ENCODE assay signal across 15 mouse cellular contexts in the genomic region with DNA sequence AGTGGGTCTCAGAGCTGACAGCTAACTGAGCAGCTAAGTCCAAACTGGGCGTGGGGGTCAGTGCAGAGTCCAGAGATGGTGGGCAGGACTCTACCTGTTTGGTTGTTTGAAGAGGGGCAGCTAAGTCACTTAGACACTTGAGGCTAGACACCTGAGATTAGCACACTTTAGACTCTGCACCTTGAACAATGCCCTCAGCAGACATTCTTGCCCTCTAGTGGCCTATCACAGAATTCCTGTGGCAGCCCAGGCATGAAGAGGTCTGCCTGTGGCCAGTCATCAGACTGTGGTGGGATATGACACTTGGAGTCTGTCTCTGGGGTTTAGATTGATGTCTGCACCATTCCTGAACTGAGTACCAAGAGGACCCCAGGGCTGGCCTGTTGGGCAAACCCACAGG. TPM values are rescaled to one million over a fixed set of nuclear protein-coding genes. Genes with fewer than 3 reads are reported as not detected.
DNase-seq lines count a peak whose midpoint lies in the region; ATAC-seq and TF ChIP-seq lines count a peak whose summit lies in the region.
"Had no signal": no experiment of that assay in that cellular context is flagged by ENCODE, and none has a peak within 500 bp of the region (broad histone marks: within the 10 kb centered on the region; RNA-seq: fewer than 3 reads in every experiment).

No protein-coding gene starts in this region.

- WGBS in heart, adult 2 months: 92% methylated on average over 1 of the region's 1 CpGs
- 84% methylated on average over 1 of the region's 1 CpGs for WGBS in heart, embryonic 11.5 days (ENCODE audit: insufficient replicate concordance)
- 100% methylated on average over 1 of the region's 1 CpGs for WGBS in midbrain, postnatal 0 days
- WGBS in midbrain, embryonic 11.5 days: 94% methylated on average over 1 of the region's 1 CpGs
- WGBS in stomach, postnatal 0 days: 96% methylated on average over 1 of the region's 1 CpGs

- TF ChIP-seq POLR2A in heart, adult 2 months (IDR thresholded peaks at IDR 0.05; ENCODE audit: insufficient read depth, low read depth, low read length): no peak

- no peak for DNase-seq in heart, adult 2 months
- no peak for DNase-seq in midbrain, postnatal 0 days (ENCODE audit: low spot score)
- DNase-seq in midbrain, embryonic 11.5 days (ENCODE audit: low spot score, missing footprints): no peak
- peak; percentile 66 to 69 for DNase-seq in kidney, adult 8-10 months
- no peak for DNase-seq in stomach, postnatal 0 days (ENCODE audit: low spot score)
- DNase-seq in right cerebral cortex, postnatal 10 days (ENCODE audit: low spot score in 2 of 2): no peak
- DNase-seq in frontal cortex, postnatal 36 days (ENCODE audit: low spot score in 2 of 2): no peak
- DNase-seq: adrenal gland, postnatal 10 days; B cell, adult 2 months; right cerebral cortex, adult 18-20 months had no signal

- H3K4me3 ChIP-seq in heart, adult 2 months: no peak overlapping the region
- no peak overlapping the region for H3K4me3 ChIP-seq in heart, embryonic 11.5 days (ENCODE audit: low read depth, low read length)
- no peak overlapping the region for H3K4me3 ChIP-seq in midbrain, postnatal 0 days (ENCODE audit: low read depth, low read length)
- no peak overlapping the region for H3K4me3 ChIP-seq in midbrain, embryonic 11.5 days (ENCODE audit: low read depth, low read length)
- H3K4me3 ChIP-seq in stomach, postnatal 0 days (ENCODE audit: low read depth, low read length): no peak overlapping the region
- H3K4me3 ChIP-seq: embryonic facial prominence, embryonic 15.5 days; limb, embryonic 13.5 days; neural tube, embryonic 15.5 days had no signal

- no peaks in the 10 kb centered on the region for H3K27me3 ChIP-seq in heart, adult 2 months (ENCODE audit: control insufficient read depth, insufficient read depth, low read length)
- no peaks in the 10 kb centered on the region for H3K27me3 ChIP-seq in heart, embryonic 11.5 days (ENCODE audit: control insufficient read depth, insufficient read depth, low read length)
- no peaks in the 10 kb centered on the region for H3K27me3 ChIP-seq in midbrain, postnatal 0 days (ENCODE audit: insufficient read depth, low read length)
- no peaks in the 10 kb centered on the region for H3K27me3 ChIP-seq in midbrain, embryonic 11.5 days (ENCODE audit: control insufficient read depth, insufficient read depth, low read length)
- H3K27me3 ChIP-seq in stomach, postnatal 0 days (ENCODE audit: control insufficient read depth, insufficient read depth, low read length): no peaks in the 10 kb centered on the region
- H3K27me3 ChIP-seq: embryonic facial prominence, embryonic 15.5 days; limb, embryonic 13.5 days; neural tube, embryonic 15.5 days had no signal

- H3K4me2 ChIP-seq in heart, embryonic 11.5 days: no peak overlapping the region
- H3K4me2 ChIP-seq in midbrain, postnatal 0 days (ENCODE audit: low read depth, low read length, poor library complexity, severe bottlenecking): no peak overlapping the region
- H3K4me2 ChIP-seq in midbrain, embryonic 11.5 days: no peak overlapping the region
- no peak overlapping the region for H3K4me2 ChIP-seq in stomach, postnatal 0 days (replicated peaks; ENCODE audit: low read depth)
- H3K4me2 ChIP-seq: embryonic facial prominence, embryonic 15.5 days; limb, embryonic 13.5 days; neural tube, embryonic 15.5 days had no signal

- no peaks in the 10 kb centered on the region for H3K9me3 ChIP-seq in heart, embryonic 11.5 days (replicated peaks; ENCODE audit: control insufficient read depth, low read length)
- no peaks in the 10 kb centered on the region for H3K9me3 ChIP-seq in midbrain, postnatal 0 days (ENCODE audit: low read length)
- no peaks in the 10 kb centered on the region for H3K9me3 ChIP-seq in midbrain, embryonic 11.5 days (ENCODE audit: control insufficient read depth, low read length)
- no peaks in the 10 kb centered on the region for H3K9me3 ChIP-seq in stomach, postnatal 0 days (ENCODE audit: control insufficient read depth, low read length)
- H3K9me3 ChIP-seq: embryonic facial prominence, embryonic 15.5 days; limb, embryonic 13.5 days; neural tube, embryonic 15.5 days had no signal

- TF ChIP-seq EP300 in heart, adult 2 months (IDR thresholded peaks at IDR 0.05; ENCODE audit: insufficient read depth, low read depth, low read length): no peak
- TF ChIP-seq EP300 in stomach, postnatal 0 days (optimal IDR thresholded peaks at IDR 0.05): no peak

- TF ChIP-seq CTCF in heart, adult 2 months (IDR thresholded peaks at IDR 0.05): peak; percentile 29
- TF ChIP-seq CTCF in midbrain, postnatal 0 days (IDR thresholded peaks at IDR 0.05): peak; percentile 34
- TF ChIP-seq CTCF in stomach, postnatal 0 days (IDR thresholded peaks at IDR 0.05; ENCODE audit: low read depth): peak; percentile 56

- H3K79me2 ChIP-seq in heart, adult 2 months (replicated peaks; ENCODE audit: control insufficient read depth, insufficient read depth, low read length): 0 out of 2 replicates have a peak, but pooled peaks cover 2% of the 10 kb centered on the region

- no peak overlapping the region for H3K27ac ChIP-seq in heart, adult 2 months
- no peak overlapping the region for H3K27ac ChIP-seq in heart, embryonic 11.5 days (ENCODE audit: low read depth, low read length)
- no peak overlapping the region for H3K27ac ChIP-seq in midbrain, postnatal 0 days (ENCODE audit: low read depth, low read length)
- H3K27ac ChIP-seq in midbrain, embryonic 11.5 days (ENCODE audit: low read depth, low read length): no peak overlapping the region
- H3K27ac ChIP-seq in stomach, postnatal 0 days (replicated peaks): no peak overlapping the region
- H3K27ac ChIP-seq: embryonic facial prominence, embryonic 15.5 days; limb, embryonic 13.5 days; neural tube, embryonic 15.5 days had no signal

- intact Hi-C loops in heart, adult 2 months (cut with DNase I): no loop called here

- H3K4me1 ChIP-seq in heart, adult 2 months (ENCODE audit: control insufficient read depth, insufficient read depth, low read length): no peaks in the 10 kb centered on the region
- no peaks in the 10 kb centered on the region for H3K4me1 ChIP-seq in heart, embryonic 11.5 days (ENCODE audit: control insufficient read depth, insufficient read depth, low read length)
- H3K4me1 ChIP-seq in midbrain, postnatal 0 days (ENCODE audit: insufficient read depth, low read length): no peaks in the 10 kb centered on the region
- H3K4me1 ChIP-seq in midbrain, embryonic 11.5 days (ENCODE audit: control insufficient read depth, insufficient read depth, low read length): no peaks in the 10 kb centered on the region
- no peaks in the 10 kb centered on the region for H3K4me1 ChIP-seq in stomach, postnatal 0 days (replicated peaks; ENCODE audit: control insufficient read depth, insufficient read depth)
- H3K4me1 ChIP-seq: limb, embryonic 13.5 days; neural tube, embryonic 15.5 days had no signal

- no peak overlapping the region for H3K9ac ChIP-seq in heart, adult 2 months (ENCODE audit: low read depth, low read length)
- no peak overlapping the region for H3K9ac ChIP-seq in heart, embryonic 11.5 days (ENCODE audit: low read depth, low read length)
- no peak overlapping the region for H3K9ac ChIP-seq in midbrain, postnatal 0 days (replicated peaks; ENCODE audit: low read length, poor library complexity, severe bottlenecking)
- no peak overlapping the region for H3K9ac ChIP-seq in midbrain, embryonic 11.5 days (ENCODE audit: low read length)
- H3K9ac ChIP-seq in stomach, postnatal 0 days (ENCODE audit: low read length): no peak overlapping the region
- H3K9ac ChIP-seq: embryonic facial prominence, embryonic 15.5 days; limb, embryonic 13.5 days; neural tube, embryonic 15.5 days had no signal

- H3K36me3 ChIP-seq in heart, adult 2 months (ENCODE audit: control insufficient read depth, insufficient read depth, low read length): no peaks in the 10 kb centered on the region
- H3K36me3 ChIP-seq in heart, embryonic 11.5 days (ENCODE audit: control insufficient read depth, insufficient read depth, low read length): peaks cover 35% of the 10 kb centered on the region
- H3K36me3 ChIP-seq in midbrain, postnatal 0 days (ENCODE audit: insufficient read depth, low read length): peaks cover 45% of the 10 kb centered on the region
- peaks cover 36% of the 10 kb centered on the region for H3K36me3 ChIP-seq in midbrain, embryonic 11.5 days (ENCODE audit: control insufficient read depth, insufficient read depth, low read length)
- peaks cover 14% of the 10 kb centered on the region; the same call in 1 of the 2 replicates for H3K36me3 ChIP-seq in stomach, postnatal 0 days (ENCODE audit: control insufficient read depth, insufficient read depth, low read length)

- no peak for ATAC-seq in heart, embryonic 11.5 days (replicated peaks; ENCODE audit: insufficient number of reproducible peaks, low FRiP score, low TSS enrichment)
- ATAC-seq in midbrain, postnatal 0 days (ENCODE audit: low FRiP score): no peak
- ATAC-seq in midbrain, embryonic 11.5 days (ENCODE audit: low FRiP score): no peak
- 0 out of 2 replicates have a peak, but pooled peaks have one; percentile 24 for ATAC-seq in stomach, postnatal 0 days (ENCODE audit: low FRiP score, low TSS enrichment)
- ATAC-seq: midbrain, embryonic 16.5 days had no signal

RNA-seq across cellular contexts. Expression of a gene that starts 7.7 kb away (rescaled TPM):
- total RNA-seq in heart, adult 2 months (2021): 1 to 10 TPM; 6.6 to 7.8 TPM
- polyA plus RNA-seq in heart, adult 2 months (2012; rRNA removed): 10.1 and 10.5 TPM in 2 replicates
- 19.2 and 23.2 TPM in 2 replicates for polyA plus RNA-seq in heart, embryonic 11.5 days (2014; fragmentation: Nextera tagmentation; extraction: Ambion mirVana)
- total RNA-seq in midbrain, postnatal 0 days (2014; rRNA removed): 37.9 and 57.7 TPM in 2 replicates
- 33.5 and 34.2 TPM in 2 replicates for polyA plus RNA-seq in midbrain, postnatal 0 days (2015; fragmentation: Nextera tagmentation; extraction: Ambion mirVana)
- 35.6 and 39.4 TPM in 2 replicates for polyA plus RNA-seq in midbrain, embryonic 11.5 days (2014; fragmentation: Nextera tagmentation; extraction: Ambion mirVana)
- polyA plus RNA-seq in stomach, postnatal 0 days (2015; fragmentation: Nextera tagmentation; extraction: Ambion mirVana): 28.0 and 29.8 TPM in 2 replicates

Comparison
In these comparisons a context has a peak if more than half of its experiments do, and no peak if none do; other contexts are left out.
1. DNase-seq: peak in kidney, adult 8-10 months (2 of 2); none in heart, adult 2 months (0 of 2), midbrain, postnatal 0 days (single experiment), midbrain, embryonic 11.5 days (single experiment), stomach, postnatal 0 days (single experiment), right cerebral cortex, postnatal 10 days (0 of 2) and frontal cortex, postnatal 36 days (0 of 2).
2. Peak in every context shown above with its lines, with median percentiles within 50 percentile points of each other: CTCF ChIP-seq.